Mouse (Mus musculus) inflammation-experienced regulatory T-cells, adult 6 months (primary cell): ENCODE data around the gene Hmgn1. TPM values are rescaled to one million over a fixed set of nuclear protein-coding genes. Genes with fewer than 3 reads are reported as not detected.

Source experiments
- polyA plus RNA-seq, 3 experiments: library from polyadenylated mRNA; unstranded; fragments of 100-300 nt; shearing (Covaris generic); gene quantifications; one replicate each; pipeline ENCODE4 v1.2.1; 2017

The Hmgn1 gene
- polyA plus RNA-seq, 3 experiments from 2014 or later, result 57.3 to 89.3 (median 57.4) TPM

Other genes with a start within 250 kb of the Hmgn1 start
- gene Psmg1, start 136.8 kb downstream of the Hmgn1 start, polyA plus RNA-seq, result 10 to 100 TPM; 20.2 to 27.5 (median 25.2) TPM
- gene Brwd1, start 45.2 kb downstream of the Hmgn1 start, polyA plus RNA-seq, result 10 to 100 TPM; 26.9 to 55.5 (median 47.3) TPM
- gene Wrb, start 17.7 kb upstream of the Hmgn1 start, polyA plus RNA-seq, result 10 to 100 TPM; 11.3 to 23.6 (median 18.2) TPM
- gene Lca5l, start 64.5 kb upstream of the Hmgn1 start, polyA plus RNA-seq, result not detected
- gene Sh3bgr, start 72.7 kb upstream of the Hmgn1 start, polyA plus RNA-seq, result not detected
- gene B3galt5, start 108.1 kb upstream of the Hmgn1 start, polyA plus RNA-seq, result 1 to 10 TPM in 2 of 3 experiments, under 1 TPM in 1; 0.65 to 5.3 (median 3.9) TPM